Mouse (Mus musculus) midbrain, embryonic 14.5 days (tissue): ENCODE data around the gene Syde1. TPM values are rescaled to one million over a fixed set of nuclear protein-coding genes. Genes with fewer than 3 reads are reported as not detected.
A peak's percentile ranks its signal among the peaks of the same experiment; 100 is the strongest.

Experiments used
- ATAC-seq: fragments of 200-750 bp; cut with Nextera tagmentation; 2 replicates; pipeline ENCODE4 v1.8.0; 2017; ENCODE audit warnings: moderate number of reproducible peaks, moderate library complexity; ENCODE audit not compliant: low FRiP score, low TSS enrichment
- DNase-seq: peaks from one replicate; pipeline ENCODE4 v3.0.0-alpha.2; 2015
- H3K27ac ChIP-seq: fragments of 300-500 bp; sonication (generic); replicated peaks from 2 replicates; pipeline ENCODE4 v1.5.1; 2014; ENCODE audit warnings: mild to moderate bottlenecking, low read depth, low read length, moderate library complexity
- H3K27me3 ChIP-seq: fragments of 300-500 bp; sonication (generic); 2 replicates; pipeline ENCODE4 v1.6.1; 2014; ENCODE audit warnings: low read length, control low read depth, mixed read lengths; ENCODE audit not compliant: control insufficient read depth, insufficient read depth
- H3K36me3 ChIP-seq: fragments of 300-500 bp; sonication (generic); 2 replicates; pipeline ENCODE4 v1.6.1; 2014; ENCODE audit warnings: low read length, control low read depth; ENCODE audit not compliant: control insufficient read depth, insufficient read depth
- H3K4me1 ChIP-seq: fragments of 300-500 bp; sonication (generic); 2 replicates; pipeline ENCODE4 v1.6.1; 2014; ENCODE audit warnings: mild to moderate bottlenecking, antibody characterized with exemption, low read length, control low read depth; ENCODE audit not compliant: control insufficient read depth, insufficient read depth
- H3K4me2 ChIP-seq: fragments of 300-500 bp; sonication (generic); 2 replicates; pipeline ENCODE4 v1.6.1; 2014; ENCODE audit warnings: mild to moderate bottlenecking, low read length, moderate library complexity
- H3K4me3 ChIP-seq: fragments of 300-500 bp; sonication (generic); replicated peaks from 2 replicates; pipeline ENCODE4 v1.5.1; 2014; ENCODE audit warnings: low read depth, low read length
- H3K9ac ChIP-seq: fragments of 300-500 bp; sonication (generic); replicated peaks from 2 replicates; pipeline ENCODE4 v1.6.1; 2014; ENCODE audit warnings: mild to moderate bottlenecking, low read length, moderate library complexity
- H3K9me3 ChIP-seq: fragments of 300-500 bp; sonication (generic); 2 replicates; pipeline ENCODE4 v1.6.1; 2016; ENCODE audit warnings: low read length, control low read depth, mixed read lengths; ENCODE audit not compliant: control insufficient read depth
- WGBS: fragments of 180-500 bp; shearing (Covaris S2); extraction: QIAGEN DNeasy Blood & Tissue Kit; methylation state at CpG from one replicate; pipeline ENCODE4 v1.1.7; 2014; 5-methylcytosine and 5-hydroxymethylcytosine counted together
- polyA plus RNA-seq: library from polyadenylated mRNA; unstranded; fragments of >200 nt; fragmentation: Nextera tagmentation; extraction: Ambion mirVana; gene quantifications from 2 replicates; pipeline ENCODE4 v1.2.1, GENCODE M21; 2014

Gene Syde1
- polyA plus RNA-seq, 1 experiment from 2014 or later = 4.3 TPM

DNA sequence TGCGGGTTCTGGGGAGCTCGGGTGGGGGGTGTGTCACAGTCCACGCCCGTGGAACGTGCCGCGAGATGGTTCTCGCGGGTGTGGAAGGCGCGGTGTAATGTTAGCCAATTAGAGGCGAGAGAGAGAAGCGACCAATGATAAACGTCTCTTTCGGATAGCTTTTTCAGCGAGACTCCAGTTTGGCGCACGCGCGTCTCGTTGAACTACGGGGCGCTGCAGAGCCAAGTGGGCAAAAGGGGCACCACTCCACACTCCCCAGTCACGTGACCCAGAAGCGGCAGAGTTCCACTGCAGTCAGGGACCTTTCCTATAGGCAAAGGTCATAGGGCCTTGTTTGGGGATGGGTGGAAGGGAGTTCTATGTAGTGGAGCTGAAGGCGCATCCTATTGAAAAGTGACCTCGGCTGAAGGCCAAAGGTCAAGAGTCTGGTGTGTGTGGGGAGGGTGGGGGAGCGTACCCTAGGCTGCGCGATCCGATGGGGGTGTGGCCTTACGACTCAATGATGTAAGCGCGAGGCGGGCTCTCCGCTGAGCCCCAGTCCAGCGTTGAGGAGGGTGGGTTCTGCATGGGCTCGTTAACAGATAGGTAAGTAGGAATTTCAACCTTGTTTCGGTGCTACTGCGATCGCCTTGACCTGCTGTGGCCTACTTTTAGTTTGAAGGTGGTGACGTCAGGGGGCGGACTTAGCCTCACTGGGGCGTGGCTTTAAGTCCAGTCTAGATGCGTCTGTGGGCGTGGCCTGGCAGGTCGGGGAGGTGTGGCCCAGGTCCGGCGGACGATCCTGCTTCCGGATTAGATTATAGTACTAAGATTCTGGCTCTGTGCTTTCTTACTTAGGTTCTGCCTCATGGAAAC lies 17.3 kb downstream of the Syde1 start, which contains the start of gene Ilvbl:
Gene Ilvbl (plus strand): TSS at position 97 of the 855 bp plus-strand sequence.
- Histone ChIP-seq H3K4me3 (peak within 1 kb of the TSS; percentile 60), H3K9ac (peak within 1 kb of the TSS; percentile 70), H3K27me3 (no peaks in the 10 kb centered on the region), H3K9me3 (no peaks in the 10 kb centered on the region), H3K4me2 (peak within 1 kb of the TSS; percentile 73), H3K27ac (peak within 1 kb of the TSS; percentile 81), H3K36me3 (peaks cover 19% of the 10 kb centered on the region), H3K4me1 (peaks cover 7% of the 10 kb centered on the region; the same call in 1 of the 2 replicates)
- ATAC-seq (peak; percentile 93), DNase-seq (peak; percentile 97)
- under 1% methylated on average over 51 of the region's 51 CpGs for WGBS

DNA sequence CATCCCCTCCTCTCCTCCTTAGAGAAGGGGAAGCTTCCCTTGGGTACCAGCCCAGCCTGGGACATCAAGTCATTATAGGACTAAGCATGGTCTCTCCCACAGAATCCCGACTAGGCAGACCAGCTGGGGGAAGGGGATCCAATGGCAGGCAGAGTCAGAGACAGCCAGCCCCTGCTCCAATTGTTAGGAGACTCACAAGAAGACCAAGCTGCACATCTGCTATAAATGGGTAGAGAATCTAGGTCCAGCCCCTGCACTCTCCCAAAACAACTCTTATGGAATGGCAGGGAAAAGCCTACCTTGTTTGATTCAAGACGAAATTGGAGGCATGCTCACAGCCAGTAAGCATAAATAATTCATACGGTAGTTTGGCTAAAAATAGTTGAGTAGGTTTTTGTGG lies 18.5 kb downstream of the Syde1 start:
- H3K4me2 ChIP-seq = no peak overlapping the region; the same call in 1 of the 2 replicates
- DNase-seq (no peak), ATAC-seq (no peak)
- no peaks in the 10 kb centered on the region for H3K27me3 ChIP-seq
- WGBS = 75% methylated on average over 3 of the region's 3 CpGs
- peaks cover 7% of the 10 kb centered on the region; the same call in 1 of the 2 replicates for H3K4me1 ChIP-seq
- H3K27ac ChIP-seq = no peak overlapping the region
- H3K9ac ChIP-seq = no peak overlapping the region
- H3K9me3 ChIP-seq = no peaks in the 10 kb centered on the region
- H3K4me3 ChIP-seq = no peak overlapping the region
- peaks cover 10% of the 10 kb centered on the region; the same call in 1 of the 2 replicates for H3K36me3 ChIP-seq

DNA sequence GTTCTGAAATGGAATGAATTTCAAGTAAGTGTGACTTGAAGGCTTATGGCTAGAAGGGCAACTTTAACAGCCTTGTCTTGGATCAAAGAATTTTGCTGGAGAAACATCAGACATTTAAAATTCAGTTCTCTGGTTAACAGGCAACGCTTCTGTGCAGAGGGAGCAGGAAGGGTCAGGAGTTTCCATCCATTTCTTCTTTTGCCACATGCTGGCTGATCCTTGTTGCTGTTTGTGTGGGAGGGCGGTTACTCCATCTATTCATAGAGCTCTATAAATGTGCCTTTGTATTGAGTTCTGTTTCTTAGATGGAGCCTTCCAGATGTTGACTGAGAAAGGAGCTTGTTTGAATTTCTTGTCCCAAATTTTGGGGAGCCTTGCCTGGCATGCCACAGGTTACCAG lies 20.9 kb downstream of the Syde1 start:
- no peak overlapping the region for H3K27ac ChIP-seq
- no peaks in the 10 kb centered on the region for H3K27me3 ChIP-seq
- ATAC-seq (no peak), DNase-seq (no peak)
- 64% methylated on average over 2 of the region's 2 CpGs for WGBS
- H3K4me1 ChIP-seq = peaks cover 7% of the 10 kb centered on the region; the same call in 1 of the 2 replicates
- H3K9me3 ChIP-seq = no peaks in the 10 kb centered on the region
- no peak overlapping the region for H3K4me2 ChIP-seq
- no peak overlapping the region for H3K9ac ChIP-seq
- H3K36me3 ChIP-seq = no peaks in the 10 kb centered on the region
- no peak overlapping the region for H3K4me3 ChIP-seq

DNA sequence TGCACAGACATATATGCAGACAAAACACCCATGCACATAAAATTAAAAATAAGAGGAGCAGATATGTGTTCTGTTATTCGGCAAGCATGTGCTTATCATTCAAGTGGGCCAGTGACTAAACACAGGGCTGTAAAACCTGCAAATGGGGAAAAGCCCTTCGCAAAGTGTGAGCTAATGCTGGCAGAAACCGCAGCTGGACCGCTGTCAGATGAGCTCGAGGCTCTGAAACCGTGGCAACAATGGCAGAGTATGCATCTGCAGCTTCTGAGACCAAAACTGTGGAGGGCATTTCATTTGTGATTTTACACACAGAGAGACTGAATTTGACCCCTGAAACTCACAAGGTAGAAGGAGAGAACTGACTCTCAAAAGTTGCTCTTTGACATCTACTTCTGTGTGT lies 21.3 kb downstream of the Syde1 start:
- H3K9me3 ChIP-seq = no peaks in the 10 kb centered on the region
- DNase-seq (no peak), ATAC-seq (no peak)
- no peak overlapping the region for H3K4me2 ChIP-seq
- no peak overlapping the region for H3K27ac ChIP-seq
- H3K36me3 ChIP-seq = no peaks in the 10 kb centered on the region
- 70% methylated on average over 6 of the region's 6 CpGs for WGBS
- no peak overlapping the region for H3K9ac ChIP-seq
- no peak overlapping the region for H3K4me3 ChIP-seq
- H3K27me3 ChIP-seq = no peaks in the 10 kb centered on the region
- H3K4me1 ChIP-seq = peaks cover 4% of the 10 kb centered on the region; the same call in 1 of the 2 replicates

DNA sequence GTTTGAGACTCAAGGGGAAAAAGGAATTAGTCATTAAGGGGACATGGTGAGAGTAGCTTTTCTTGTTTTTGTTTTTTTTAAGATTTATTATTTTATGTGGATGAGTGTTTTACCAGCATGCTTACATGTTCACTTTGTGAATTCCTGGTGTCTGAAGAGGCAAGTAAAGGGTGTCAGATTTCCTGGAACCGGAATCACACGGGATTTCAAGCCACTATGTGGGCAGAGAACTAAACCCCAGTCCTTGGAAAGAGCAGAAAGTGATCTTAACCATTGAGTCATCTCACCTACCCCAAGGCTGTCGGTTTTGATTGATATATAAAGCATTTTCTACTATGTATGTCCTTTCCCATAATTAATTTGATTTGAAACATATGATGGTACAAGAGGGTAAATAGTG lies 22.1 kb downstream of the Syde1 start:
- Histone ChIP-seq H3K4me2 (no peak overlapping the region), H3K4me1 (no peaks in the 10 kb centered on the region), H3K36me3 (no peaks in the 10 kb centered on the region), H3K9me3 (no peaks in the 10 kb centered on the region), H3K27ac (no peak overlapping the region), H3K9ac (no peak overlapping the region), H3K4me3 (no peak overlapping the region), H3K27me3 (no peaks in the 10 kb centered on the region)
- ATAC-seq = no peak
- 65% methylated on average over 3 of the region's 3 CpGs for WGBS
- DNase-seq = no peak

DNA sequence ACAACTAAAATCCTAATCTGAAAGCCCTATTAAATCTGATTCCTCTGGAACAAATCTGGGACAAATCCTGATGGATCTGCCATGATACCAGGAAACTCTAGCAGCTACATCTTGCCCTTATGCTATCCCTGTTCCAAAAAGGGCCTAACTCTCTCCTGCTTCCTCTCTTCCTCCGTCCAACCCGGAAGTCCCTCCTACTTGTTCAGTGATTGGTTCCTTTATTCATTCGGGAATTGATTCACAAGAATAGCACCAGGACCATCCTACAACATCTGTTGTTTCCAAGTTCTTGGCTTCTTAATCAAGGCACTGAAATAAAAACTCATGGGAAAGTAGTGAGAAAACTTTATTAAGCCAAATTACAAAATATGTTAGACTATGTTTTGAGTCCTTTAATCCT lies 22.6 kb downstream of the Syde1 start:
- Histone ChIP-seq H3K27ac (no peak overlapping the region), H3K4me1 (no peaks in the 10 kb centered on the region), H3K4me3 (no peak overlapping the region), H3K27me3 (no peaks in the 10 kb centered on the region), H3K36me3 (no peaks in the 10 kb centered on the region), H3K9me3 (no peaks in the 10 kb centered on the region), H3K4me2 (no peak overlapping the region), H3K9ac (no peak overlapping the region)
- 84% methylated on average over 3 of the region's 3 CpGs for WGBS
- no peak for ATAC-seq
- DNase-seq = no peak

DNA sequence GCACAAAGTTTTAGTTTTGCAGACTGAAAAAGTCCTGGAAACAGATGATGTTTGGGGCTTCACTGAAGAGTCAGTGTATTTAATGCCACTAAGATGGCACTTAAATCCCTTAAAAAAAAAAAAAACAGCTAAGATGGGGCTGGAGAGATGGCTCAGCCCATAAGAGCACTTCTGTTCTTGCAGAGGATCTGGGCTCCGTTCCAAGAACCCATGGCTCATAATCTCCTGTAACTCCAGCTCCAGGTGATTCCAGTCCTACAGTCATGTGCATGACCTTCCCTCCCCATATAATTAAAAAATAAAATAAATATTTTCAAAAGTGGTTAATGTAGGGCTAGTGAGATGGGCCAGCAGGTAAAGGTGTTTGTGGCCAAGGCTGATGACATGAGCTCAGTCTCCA lies 26.7 kb downstream of the Syde1 start:
- H3K27me3 ChIP-seq = no peaks in the 10 kb centered on the region
- DNase-seq = no peak
- no peaks in the 10 kb centered on the region for H3K9me3 ChIP-seq
- no peak overlapping the region for H3K4me2 ChIP-seq
- no peak overlapping the region for H3K4me3 ChIP-seq
- H3K27ac ChIP-seq = no peak overlapping the region
- no peak overlapping the region for H3K9ac ChIP-seq
- ATAC-seq = no peak
- 88% methylated on average over 1 of the region's 1 CpGs for WGBS
- H3K4me1 ChIP-seq = no peaks in the 10 kb centered on the region
- H3K36me3 ChIP-seq = no peaks in the 10 kb centered on the region

DNA sequence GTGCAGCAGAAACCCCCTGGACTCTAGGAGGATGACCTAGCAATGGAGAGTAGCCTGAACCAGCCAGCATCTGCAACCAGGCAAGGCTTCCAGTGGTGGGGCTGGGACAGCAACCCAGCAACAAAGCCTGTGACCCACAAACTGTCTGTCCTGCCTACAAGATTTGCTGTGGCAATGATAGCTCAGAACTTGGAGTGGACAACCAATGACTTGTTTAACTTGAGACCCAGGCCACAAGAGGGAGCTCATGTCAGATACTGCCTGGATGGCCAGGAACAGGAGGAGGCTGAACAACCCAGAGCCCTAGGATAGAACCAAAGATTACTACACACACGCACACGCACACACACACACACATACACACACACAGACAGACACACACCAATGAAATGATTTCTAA lies 50.8 kb downstream of the Syde1 start:
- Histone ChIP-seq H3K36me3 (no peaks in the 10 kb centered on the region), H3K4me3 (no peak overlapping the region), H3K27me3 (no peaks in the 10 kb centered on the region), H3K9me3 (no peaks in the 10 kb centered on the region), H3K4me2 (no peak overlapping the region), H3K4me1 (no peaks in the 10 kb centered on the region), H3K27ac (no peak overlapping the region), H3K9ac (no peak overlapping the region)
- DNase-seq (peak; percentile 7), ATAC-seq (no peak)
- WGBS = 70% methylated on average over 2 of the region's 2 CpGs
